Mouse (Mus musculus) ES-E14 (cell line): ENCODE results near the gene Itpka. TPM values are rescaled to one million over a fixed set of nuclear protein-coding genes. Genes with fewer than 3 reads are reported as not detected.

Experiments
- DNase-seq: peaks from one replicate; pipeline ENCODE4 v3.0.0-alpha.2; 2013; ENCODE audit warnings: low read depth, low spot score
- H3K27ac ChIP-seq: 2 replicates; pipeline ENCODE4 v1.5.1; 2012; ENCODE audit warnings: low read depth, mild to moderate bottlenecking, low read length, moderate library complexity, mixed read lengths; ENCODE audit not compliant: poor library complexity, insufficient read depth, severe bottlenecking
- H3K36me3 ChIP-seq: 2 replicates; pipeline ENCODE4 v1.6.1; 2012; ENCODE audit warnings: mild to moderate bottlenecking, low read length, moderate library complexity, mixed read lengths; ENCODE audit not compliant: control insufficient read depth, poor library complexity, insufficient read depth, severe bottlenecking
- H3K4me1 ChIP-seq, 2 experiments: fragments of 150-350 bp in 1 of 2; sonication (generic) in 1 of 2; 2 replicates each; pipeline ENCODE4 v1.6.1; 2012; ENCODE audit warnings: low read length in 2 of 2, mild to moderate bottlenecking in 1 of 2, mixed read lengths in 1 of 2; ENCODE audit not compliant: control insufficient read depth in 2 of 2, insufficient read depth in 2 of 2, poor library complexity in 1 of 2
- H3K4me3 ChIP-seq, 2 experiments: fragments of 150-350 bp in 1 of 2; sonication (generic) in 1 of 2; 2 replicates each; pipeline ENCODE4 v1.5.1; 2012; ENCODE audit warnings: low read length in 2 of 2, low read depth in 1 of 2, mild to moderate bottlenecking in 1 of 2, mixed read lengths in 1 of 2; ENCODE audit not compliant: insufficient read depth in 1 of 2, poor library complexity in 1 of 2, severe bottlenecking in 1 of 2
- H3K9ac ChIP-seq: 2 replicates; pipeline ENCODE4 v1.6.1; 2012; ENCODE audit warnings: low read depth, mild to moderate bottlenecking, low read length, mixed read lengths; ENCODE audit not compliant: poor library complexity, insufficient read depth, severe bottlenecking
- H3K9me3 ChIP-seq: fragments of 150-350 bp; sonication (generic); 2 replicates; pipeline ENCODE4 v1.6.1; 2012; ENCODE audit warnings: low read depth, mild to moderate bottlenecking, low read length; ENCODE audit not compliant: control insufficient read depth, insufficient read depth
- CHD2 ChIP-seq: IDR thresholded peaks from 2 replicates; pipeline ENCODE4 v1.6.1; 2014; ENCODE audit warnings: mild to moderate bottlenecking, low read depth, low read length, inconsistent platforms
- HCFC1 ChIP-seq: IDR thresholded peaks from 2 replicates; pipeline ENCODE4 v1.6.1; 2012; ENCODE audit warnings: low read length, inconsistent platforms, borderline replicate concordance; ENCODE audit not compliant: insufficient read depth
- MAFK ChIP-seq: IDR thresholded peaks from 2 replicates; pipeline ENCODE4 v1.6.1; 2014; ENCODE audit warnings: mild to moderate bottlenecking, low read depth, low read length, inconsistent platforms; ENCODE audit not compliant: insufficient read depth
- ZC3H11A ChIP-seq: IDR thresholded peaks from 2 replicates; pipeline ENCODE4 v1.6.1; 2012; ENCODE audit warnings: low read depth, mild to moderate bottlenecking, inconsistent platforms, low read length, borderline replicate concordance
- ZNF384 ChIP-seq: IDR thresholded peaks from 2 replicates; pipeline ENCODE4 v1.6.1; 2012; ENCODE audit warnings: low read depth, low read length, inconsistent platforms
- in situ Hi-C, 2 experiments: fragments of 600-800 bp; cut with MboI; formaldehyde crosslinking; loops; one replicate each; pipeline ENCODE4 v1.15.1; 2025; ENCODE audit warnings: low sequenced_read_pairs in 2 of 2, inconsistent platforms in 1 of 2; ENCODE audit not compliant: unreplicated experiment in 2 of 2
- total RNA-seq: library from RNA; depleted of rRNA; stranded (reverse); fragments of 300-350 nt; gene quantifications from 2 replicates; pipeline ENCODE4 v1.2.3, GENCODE M21; 2012

The Itpka gene
- total RNA-seq, 1 experiment = 9.2 TPM

DNA sequence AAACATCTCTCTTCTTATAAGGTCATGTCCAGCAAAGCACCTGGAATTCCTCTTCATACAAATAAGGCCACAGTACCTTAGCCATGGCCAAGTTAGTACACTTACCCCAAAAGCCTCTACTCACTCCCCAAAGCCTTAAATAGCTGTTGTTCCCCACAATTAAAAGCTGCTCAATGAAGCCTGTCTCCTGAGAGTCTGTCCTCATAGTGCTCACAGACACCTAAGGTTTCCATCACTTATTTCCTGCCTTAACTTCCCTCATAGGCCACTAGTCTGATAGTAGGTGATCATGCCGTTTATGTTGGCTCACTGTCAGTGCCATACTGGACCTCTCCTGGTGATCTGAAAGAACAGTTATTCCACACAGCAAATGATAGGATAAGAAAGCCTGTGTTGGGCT, 20.1 kb downstream of the Itpka start:
- Histone ChIP-seq H3K9me3 (no peaks in the 10 kb centered on the region), H3K36me3 (peaks cover 14% of the 10 kb centered on the region), H3K4me1 (peaks cover 0 to 7% of the 10 kb centered on the region in 2 experiments; a peak in 1 of 4 replicates), H3K4me3 (no peak overlapping the region), H3K9ac (no peak overlapping the region), H3K27ac (no peak overlapping the region)
- DNase-seq = no peak
- in situ Hi-C loops = no loop called here
- TF ChIP-seq MAFK (no peak), ZC3H11A (no peak), ZNF384 (no peak), HCFC1 (no peak), CHD2 (no peak)

DNA sequence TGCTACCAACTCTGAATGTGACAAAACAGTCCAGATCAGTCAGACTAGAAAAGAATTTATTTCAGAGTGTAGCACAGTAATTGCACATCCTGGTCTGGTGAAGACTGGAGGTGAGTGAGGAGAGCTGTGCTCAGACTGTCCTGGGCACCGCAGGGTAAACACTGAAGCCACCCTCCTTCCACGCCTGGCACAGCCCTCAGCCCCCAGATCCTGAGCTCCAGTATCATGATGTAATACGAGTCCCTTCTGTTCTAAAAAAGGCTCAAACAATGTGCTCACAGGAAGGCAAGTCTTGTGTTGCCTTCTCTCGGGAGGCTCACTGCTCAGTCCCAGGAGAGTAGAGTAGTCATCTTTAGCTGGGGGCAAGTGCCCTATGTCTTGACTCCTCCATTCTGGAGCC, 21.8 kb downstream of the Itpka start:
- H3K4me3 ChIP-seq = no peak overlapping the region
- H3K4me1 ChIP-seq = peaks cover 0 to 10% of the 10 kb centered on the region in 2 experiments; a peak in 1 of 4 replicates
- H3K27ac ChIP-seq = no peak overlapping the region
- in situ Hi-C loops = no loop called here
- peaks cover 23% of the 10 kb centered on the region for H3K36me3 ChIP-seq
- H3K9ac ChIP-seq = no peak overlapping the region
- no peak for TF ChIP-seq MAFK
- no peak for TF ChIP-seq CHD2
- no peak for TF ChIP-seq ZC3H11A
- DNase-seq = no peak
- H3K9me3 ChIP-seq = no peaks in the 10 kb centered on the region

DNA sequence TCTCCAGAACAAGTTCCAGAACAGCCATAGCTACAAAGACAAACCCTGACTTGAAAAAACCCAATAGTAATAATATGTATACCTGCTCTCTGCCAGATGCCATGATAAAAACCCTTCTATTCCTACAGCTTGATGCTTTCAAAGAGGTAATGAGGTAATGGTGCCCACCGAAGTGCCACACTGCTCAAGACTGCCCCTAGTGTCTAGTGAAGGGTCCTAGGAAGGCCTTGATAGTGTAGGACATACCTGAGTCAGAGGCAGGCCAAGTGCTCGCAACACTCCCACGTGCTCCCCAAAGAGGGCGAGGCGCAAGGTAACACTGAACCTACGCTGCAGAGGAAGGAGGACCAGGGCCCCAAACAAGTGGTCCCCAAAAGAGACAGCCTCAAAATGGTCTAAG, 25.1 kb downstream of the Itpka start:
- no peak overlapping the region for H3K27ac ChIP-seq
- in situ Hi-C loops = no loop called here
- H3K36me3 ChIP-seq = peaks cover 52% of the 10 kb centered on the region
- no peak overlapping the region for H3K4me3 ChIP-seq
- H3K9me3 ChIP-seq = no peaks in the 10 kb centered on the region
- DNase-seq = no peak
- H3K4me1 ChIP-seq = 0 out of 4 replicates have a peak, but pooled peaks cover 0 to 2% of the 10 kb centered on the region in 2 experiments
- no peak overlapping the region for H3K9ac ChIP-seq
- TF ChIP-seq MAFK (no peak), ZC3H11A (no peak), HCFC1 (no peak), ZNF384 (no peak)

DNA sequence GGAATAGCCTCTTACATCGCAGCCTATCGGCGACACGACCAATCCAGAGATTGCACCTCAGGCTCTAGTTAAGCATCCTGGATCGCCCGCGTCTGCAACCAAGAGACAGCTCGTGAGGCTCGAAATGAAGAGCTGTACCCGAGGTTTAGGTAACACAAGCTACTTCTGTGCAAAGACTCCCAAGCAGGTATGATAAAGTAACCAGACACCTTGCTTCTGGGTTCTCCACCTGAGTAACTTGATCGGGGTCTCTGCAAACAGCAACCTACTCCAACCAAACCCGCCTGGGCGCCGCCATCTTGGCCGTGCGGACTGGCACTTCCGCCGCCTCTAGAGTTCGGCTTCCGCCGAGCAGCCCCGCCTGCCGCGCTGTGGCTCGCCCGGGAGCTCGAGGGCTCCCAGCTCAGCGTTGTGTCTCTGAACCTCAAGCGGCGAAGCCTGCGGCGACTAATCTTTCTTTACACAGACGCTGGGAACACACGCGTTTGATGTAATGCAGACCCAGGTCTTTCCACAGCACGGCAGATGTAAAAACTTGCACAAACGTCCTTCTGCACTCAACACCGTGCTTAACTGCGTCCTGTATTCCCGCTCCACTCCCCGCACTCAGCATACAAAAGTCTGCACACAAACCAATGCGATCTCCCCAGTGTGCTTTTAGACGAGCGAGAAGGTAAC, 45.2 kb downstream of the Itpka start, which contains the start of gene Rpap1:
TSS of gene Rpap1 (minus strand) at position 332 of the 678 bp plus-strand sequence.
- Histone ChIP-seq H3K9me3 (no peaks in the 10 kb centered on the region), H3K4me1 (peaks cover 2% of the 10 kb centered on the region in 2 experiments; a peak in 3 of 4 replicates), H3K36me3 (peaks cover 13% of the 10 kb centered on the region), H3K4me3 (peak within 1 kb of the TSS; percentile 91 to 98), H3K9ac (peak within 1 kb of the TSS; percentile 83), H3K27ac (peak within 1 kb of the TSS; percentile 81)
- no peak for DNase-seq
- in situ Hi-C loops = no loop called here
- TF ChIP-seq ZC3H11A (no peak), HCFC1 (0 out of 2 replicates have a peak, but pooled peaks have one; percentile 73)
